Mouse (Mus musculus) CD4-positive, CD25-positive, alpha-beta regulatory T cell, adult 4 months (primary cell): ENCODE measurements around the gene Avil. TPM values are rescaled to one million over a fixed set of nuclear protein-coding genes. Genes with fewer than 3 reads are reported as not detected.

ENCODE experiments used
- ATAC-seq: one replicate; pipeline ENCODE4 v1.8.0; 2017
- polyA plus RNA-seq, 2 experiments: library from polyadenylated mRNA; unstranded; fragments of 100-300 nt; shearing (Covaris generic); gene quantifications; one replicate each; pipeline ENCODE4 v1.2.1; 2017

Avil gene
- polyA plus RNA-seq, 2 experiments from 2014 or later = 0.11 to 0.20 TPM

- ATAC-seq = no peak
Observed at GRCm38 (mm10) chr10:126981746-126982145, 18.8 kb upstream of the Avil start.

GRCm38 (mm10) chr10:126983193-126983725 lies 17.2 kb upstream of the Avil start:
- ATAC-seq = no peak

GRCm38 (mm10) chr10:126984189-126985004 lies 16.1 kb upstream of the Avil start:
- no peak for ATAC-seq

- no peak for ATAC-seq
Observed at GRCm38 (mm10) chr10:126985127-126985526, 15.4 kb upstream of the Avil start.

- no peak for ATAC-seq
Observed at GRCm38 (mm10) chr10:126985579-126985978, 14.9 kb upstream of the Avil start.

- ATAC-seq = no peak
Observed at GRCm38 (mm10) chr10:126986541-126986961, 14.0 kb upstream of the Avil start.

- ATAC-seq = no peak
Observed at GRCm38 (mm10) chr10:126987183-126988118, 13.1 kb upstream of the Avil start.

- no peak for ATAC-seq
Observed at GRCm38 (mm10) chr10:126988513-126989165, 11.9 kb upstream of the Avil start.

- peak; percentile 90 for ATAC-seq
Observed at GRCm38 (mm10) chr10:126990313-126991056, 10.0 kb upstream of the Avil start.

- ATAC-seq = no peak
Observed at GRCm38 (mm10) chr10:126991676-126992075, 8.8 kb upstream of the Avil start.

GRCm38 (mm10) chr10:126993621-126994020 lies 6.9 kb upstream of the Avil start:
- no peak for ATAC-seq

- no peak for ATAC-seq
Observed at GRCm38 (mm10) chr10:126997340-126998113, 3.0 kb upstream of the Avil start.

GRCm38 (mm10) chr10:127001297-127001696 lies 788 bp downstream of the Avil start:
- ATAC-seq = no peak

GRCm38 (mm10) chr10:127002056-127002455 lies 1.5 kb downstream of the Avil start:
- ATAC-seq = no peak

- ATAC-seq = no peak
Observed at GRCm38 (mm10) chr10:127002765-127003164, 2.3 kb downstream of the Avil start.

- ATAC-seq = no peak
Observed at GRCm38 (mm10) chr10:127003334-127003733, 2.8 kb downstream of the Avil start.

- no peak for ATAC-seq
Observed at GRCm38 (mm10) chr10:127003806-127004205, 3.3 kb downstream of the Avil start.

- ATAC-seq = no peak
Observed at GRCm38 (mm10) chr10:127016488-127016887, 16.0 kb downstream of the Avil start.

GRCm38 (mm10) chr10:127017071-127017470 lies 16.6 kb downstream of the Avil start:
- no peak for ATAC-seq

- no peak for ATAC-seq
Observed at GRCm38 (mm10) chr10:127018422-127018821, 17.9 kb downstream of the Avil start.
